ENCODE assay signal across 34 mouse cellular contexts in the genomic region with DNA sequence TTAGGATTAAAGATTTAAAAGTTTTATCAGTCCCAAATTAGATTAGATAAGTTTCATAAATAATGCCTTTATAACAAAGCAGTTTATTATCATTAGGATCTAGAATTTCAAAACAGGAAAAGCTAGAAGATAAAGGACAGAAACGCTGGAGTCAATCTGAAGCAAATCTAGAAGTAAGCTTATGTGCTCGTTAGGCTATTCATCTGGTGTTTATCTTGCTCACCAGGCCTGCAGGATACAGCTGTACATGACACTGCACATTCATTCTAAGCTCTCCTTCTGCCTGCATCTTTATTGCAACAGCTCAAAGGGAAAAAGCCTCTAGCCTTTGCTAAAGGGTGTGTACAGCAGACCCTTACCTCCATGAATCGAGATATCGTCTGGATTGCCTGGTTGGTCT.
DNase-seq lines count a peak whose midpoint lies in the region; ATAC-seq and TF ChIP-seq lines count a peak whose summit lies in the region.
"Had no signal": no experiment of that assay in that cellular context is flagged by ENCODE, and none has a peak within 500 bp of the region (broad histone marks: within the 10 kb centered on the region; RNA-seq: fewer than 3 reads in every experiment).

No protein-coding gene starts in this region.

- peaks cover 0 to 12% of the 10 kb centered on the region in 2 experiments; a peak in 2 of 4 replicates for H3K36me3 ChIP-seq in MEL (ENCODE audit: control insufficient read depth in 1 of 2, insufficient read depth in 2 of 2, low read length in 2 of 2)
- no peaks in the 10 kb centered on the region; the same call in 1 of the 2 replicates for H3K36me3 ChIP-seq in midbrain, embryonic 14.5 days (ENCODE audit: control insufficient read depth, insufficient read depth, low read length)

- DNase-seq in layer of hippocampus, adult 2 months (ENCODE audit: low spot score in 2 of 2): no peak
- DNase-seq in layer of hippocampus, postnatal 14 days (ENCODE audit: low spot score in 2 of 2): no peak
- DNase-seq in 416B (ENCODE audit: low read depth) (peak; percentile 3), MEL (ENCODE audit: low read depth, low spot score) (peak; percentile 30)
- no peak for DNase-seq in T-cell, adult 2 months (ENCODE audit: low spot score)
- no peak for DNase-seq in midbrain, embryonic 14.5 days
- DNase-seq: adrenal gland, postnatal 14 days; B cell, adult 2 months; cerebellum, adult 11-12 months; cerebellum, postnatal 10 days; forebrain, postnatal 0 days; gastrocnemius, postnatal 14 days; heart, postnatal 4 days; kidney, adult 11 months; kidney, postnatal 36 days; layer of hippocampus, postnatal 36 days; liver; retina, postnatal 1 day; right cerebral cortex, postnatal 14 days; thymus, postnatal 4 days had no signal

- 81% methylated on average over 4 of the region's 4 CpGs for WGBS in midbrain, embryonic 14.5 days

- H3K4me2 ChIP-seq in midbrain, embryonic 14.5 days (ENCODE audit: low read length): no peak overlapping the region
- H3K4me2 ChIP-seq: embryonic facial prominence, embryonic 15.5 days; forebrain, embryonic 12.5 days; heart, embryonic 12.5 days; hindbrain, embryonic 15.5 days; kidney, embryonic 15.5 days; midbrain, embryonic 12.5 days; neural tube, embryonic 15.5 days had no signal

- TF ChIP-seq POLR2A in MEL (IDR thresholded peaks at IDR 0.05; ENCODE audit: control insufficient read depth in 1 of 2, insufficient read depth in 1 of 2, low read depth in 1 of 2, low read length in 2 of 2, poor library complexity in 1 of 2): no peak

- TF ChIP-seq CTCF in layer of hippocampus, adult 2 months (conservative IDR thresholded peaks at IDR 0.05): no peak
- no peak for TF ChIP-seq CTCF in MEL (IDR thresholded peaks at IDR 0.05 in 2 of 3, conservative IDR thresholded peaks at IDR 0.05 in 1 of 3; ENCODE audit: control insufficient read depth in 1 of 3, insufficient read depth in 1 of 3, low read depth in 2 of 3, low read length in 3 of 3, poor library complexity in 1 of 3, severe bottlenecking in 1 of 3)

- peak overlapping the region; percentile 52 for H3K27ac ChIP-seq in layer of hippocampus, adult 2 months
- no peak overlapping the region for H3K27ac ChIP-seq in MEL (ENCODE audit: control insufficient read depth, low read depth, low read length)
- no peak overlapping the region for H3K27ac ChIP-seq in midbrain, embryonic 14.5 days (replicated peaks; ENCODE audit: low read depth, low read length)
- H3K27ac ChIP-seq: embryonic facial prominence, embryonic 10.5 days; embryonic facial prominence, embryonic 15.5 days; forebrain, embryonic 12.5 days; hindbrain, embryonic 15.5 days; kidney, embryonic 15.5 days; liver, embryonic 14.5 days; macrophage; midbrain, embryonic 12.5 days; neural tube, embryonic 15.5 days had no signal

- H3K79me2 ChIP-seq in MEL (ENCODE audit: control insufficient read depth, insufficient read depth, low read length, poor library complexity): no peaks in the 10 kb centered on the region

- no peak overlapping the region for H3K4me3 ChIP-seq in layer of hippocampus, adult 2 months
- no peak overlapping the region for H3K4me3 ChIP-seq in MEL (ENCODE audit: control insufficient read depth in 1 of 2, insufficient read depth in 1 of 2, low read depth in 2 of 2, low read length in 2 of 2)
- no peak overlapping the region for H3K4me3 ChIP-seq in midbrain, embryonic 14.5 days (replicated peaks; ENCODE audit: low read depth, low read length)
- H3K4me3 ChIP-seq: embryonic facial prominence, embryonic 10.5 days; embryonic facial prominence, embryonic 15.5 days; forebrain, embryonic 12.5 days; heart, embryonic 12.5 days; hindbrain, embryonic 15.5 days; kidney, embryonic 15.5 days; midbrain, embryonic 12.5 days; neural tube, embryonic 15.5 days had no signal

- no peak for TF ChIP-seq RAD21 in MEL (IDR thresholded peaks at IDR 0.05; ENCODE audit: low read depth, low read length)

- peak; percentile 41 to 53; a peak in 2 of 4 replicates for TF ChIP-seq EP300 in MEL (IDR thresholded peaks at IDR 0.05; ENCODE audit: low read depth in 1 of 2, low read length in 2 of 2)

- no peaks in the 10 kb centered on the region for H3K27me3 ChIP-seq in MEL (ENCODE audit: control insufficient read depth in 1 of 2, insufficient read depth in 2 of 2, low read length in 2 of 2)
- H3K27me3 ChIP-seq in midbrain, embryonic 14.5 days (ENCODE audit: control insufficient read depth, insufficient read depth, low read length): no peaks in the 10 kb centered on the region
- H3K27me3 ChIP-seq: embryonic facial prominence, embryonic 15.5 days; forebrain, embryonic 12.5 days; heart, embryonic 12.5 days; hindbrain, embryonic 15.5 days; kidney, embryonic 15.5 days; midbrain, embryonic 12.5 days; neural tube, embryonic 15.5 days; Patski had no signal

- H3K4me1 ChIP-seq in MEL (ENCODE audit: control insufficient read depth in 1 of 2, insufficient read depth in 2 of 2, low read length in 2 of 2): peaks cover 0 to 4% of the 10 kb centered on the region in 2 experiments; a peak in 1 of 4 replicates
- H3K4me1 ChIP-seq in midbrain, embryonic 14.5 days (ENCODE audit: control insufficient read depth, insufficient read depth, low read length): no peaks in the 10 kb centered on the region
- H3K4me1 ChIP-seq: embryonic facial prominence, embryonic 15.5 days; forebrain, embryonic 12.5 days; heart, embryonic 12.5 days; hindbrain, embryonic 15.5 days; kidney, embryonic 15.5 days; midbrain, embryonic 12.5 days; neural tube, embryonic 15.5 days had no signal

- no peaks in the 10 kb centered on the region for H3K9me3 ChIP-seq in MEL (replicated peaks; ENCODE audit: insufficient read depth, low read length)
- no peaks in the 10 kb centered on the region for H3K9me3 ChIP-seq in midbrain, embryonic 14.5 days (ENCODE audit: control insufficient read depth, low read length)
- H3K9me3 ChIP-seq: embryonic facial prominence, embryonic 10.5 days; embryonic facial prominence, embryonic 15.5 days; forebrain, embryonic 12.5 days; heart, embryonic 12.5 days; hindbrain, embryonic 15.5 days; kidney, embryonic 15.5 days; midbrain, embryonic 12.5 days; neural tube, embryonic 15.5 days had no signal

- H3K9ac ChIP-seq in MEL (ENCODE audit: control insufficient read depth, low read depth, low read length, poor library complexity, severe bottlenecking): no peak overlapping the region
- H3K9ac ChIP-seq in midbrain, embryonic 14.5 days (replicated peaks; ENCODE audit: low read length): no peak overlapping the region
- H3K9ac ChIP-seq: embryonic facial prominence, embryonic 15.5 days; forebrain, embryonic 12.5 days; forebrain, postnatal 0 days; heart, embryonic 12.5 days; hindbrain, embryonic 15.5 days; kidney, embryonic 15.5 days; liver, embryonic 14.5 days; midbrain, embryonic 12.5 days; neural tube, embryonic 15.5 days had no signal

- ATAC-seq in hematopoietic stem cell, adult 5-6 weeks (replicated peaks in 1 of 2; ENCODE audit: insufficient read depth in 1 of 2, low FRiP score in 2 of 2, low TSS enrichment in 1 of 2, low read depth in 1 of 2, poor library complexity in 2 of 2, severe bottlenecking in 2 of 2): peak; percentile 49 to 73; a peak in 3 of 4 replicates
- ATAC-seq in midbrain, embryonic 14.5 days (ENCODE audit: low FRiP score, low TSS enrichment): no peak
- no peak for ATAC-seq in megakaryocyte, adult 5-6 weeks (ENCODE audit: poor library complexity, severe bottlenecking)
- ATAC-seq: forebrain, postnatal 0 days; inflammation-experienced regulatory T-cells, adult 6 months; Patski had no signal

TF ChIP-seq in MEL, 35 proteins besides CTCF, POLR2A, EP300 and RAD21:
- TF ChIP-seq RCOR1 (IDR thresholded peaks at IDR 0.05; ENCODE audit: low read depth, low read length) (peak; percentile 56; the same call in 1 of the 2 replicates), SIN3A (IDR thresholded peaks at IDR 0.05; ENCODE audit: low read length) (0 out of 2 replicates have a peak, but pooled peaks have one; percentile 21), MAZ (IDR thresholded peaks at IDR 0.05; ENCODE audit: low read depth, low read length) (no peak), GATA1 (IDR thresholded peaks at IDR 0.05; ENCODE audit: low read depth, low read length) (peak; percentile 58; the same call in 1 of the 2 replicates), ETS1 (IDR thresholded peaks at IDR 0.05; ENCODE audit: low read depth, low read length) (peak; percentile 73), TCF12 (IDR thresholded peaks at IDR 0.05; ENCODE audit: low read depth, low read length) (peak; percentile 56), TAL1 (IDR thresholded peaks at IDR 0.05; ENCODE audit: low read length) (peak; percentile 37), CHD2 (IDR thresholded peaks at IDR 0.05; ENCODE audit: low read length) (no peak)

Comparison
In these comparisons a context has a peak if more than half of its experiments do, and no peak if none do; other contexts are left out.
1. DNase-seq: peak in 416B (single experiment) and MEL (single experiment); none in layer of hippocampus, adult 2 months (0 of 2), layer of hippocampus, postnatal 14 days (0 of 2), T-cell, adult 2 months (single experiment) and midbrain, embryonic 14.5 days (single experiment).
2. ATAC-seq: peak in hematopoietic stem cell, adult 5-6 weeks (2 of 2); none in midbrain, embryonic 14.5 days (single experiment) and megakaryocyte, adult 5-6 weeks (single experiment).